Mouse (Mus musculus) hindbrain, embryonic 15.5 days (tissue): Measurements from ENCODE around the gene Nr2e3. TPM values are rescaled to one million over a fixed set of nuclear protein-coding genes. Genes with fewer than 3 reads are reported as not detected.
"Not testable (repeated sequence)": the region's sequence is repeated elsewhere in the genome, so short reads cannot be mapped to it uniquely, and the experiment has no call there.

Experiments used
- ATAC-seq: fragments of 200-750 bp; cut with Nextera tagmentation; 2 replicates; pipeline ENCODE4 v1.8.0; 2017; ENCODE audit warnings: low read depth, moderate number of reproducible peaks, moderate TSS enrichment; ENCODE audit not compliant: low FRiP score
- H3K27ac ChIP-seq: fragments of 300-500 bp; sonication (generic); replicated peaks from 2 replicates; pipeline ENCODE4 v1.5.1; 2015; ENCODE audit warnings: mild to moderate bottlenecking, inconsistent platforms
- H3K27me3 ChIP-seq: fragments of 300-500 bp; sonication (generic); 2 replicates; pipeline ENCODE4 v1.6.1; 2015; ENCODE audit warnings: control low read depth, inconsistent platforms
- H3K36me3 ChIP-seq: fragments of 300-500 bp; sonication (generic); 2 replicates; pipeline ENCODE4 v1.6.1; 2015; ENCODE audit warnings: control low read depth, inconsistent platforms
- H3K4me1 ChIP-seq: fragments of 300-500 bp; sonication (generic); replicated peaks from 2 replicates; pipeline ENCODE4 v1.6.1; 2015; ENCODE audit warnings: control low read depth, inconsistent platforms
- H3K4me2 ChIP-seq: fragments of 300-500 bp; sonication (generic); 2 replicates; pipeline ENCODE4 v1.6.1; 2015; ENCODE audit warnings: moderate library complexity, mild to moderate bottlenecking, inconsistent platforms
- H3K4me3 ChIP-seq: fragments of 300-500 bp; sonication (generic); 2 replicates; pipeline ENCODE4 v1.5.1; 2015; ENCODE audit warnings: mild to moderate bottlenecking, inconsistent platforms
- H3K9ac ChIP-seq: fragments of 300-500 bp; sonication (generic); 2 replicates; pipeline ENCODE4 v1.6.1; 2015; ENCODE audit warnings: inconsistent platforms
- H3K9me3 ChIP-seq: fragments of 300-500 bp; sonication (generic); 2 replicates; pipeline ENCODE4 v1.6.1; 2016; ENCODE audit warnings: control low read depth, inconsistent platforms
- WGBS: fragments of 180-500 bp; shearing (Covaris S2); methylation state at CpG from one replicate; pipeline ENCODE4 v1.1.7; 2015; 5-methylcytosine and 5-hydroxymethylcytosine counted together
- polyA plus RNA-seq: library from polyadenylated mRNA; unstranded; fragments of >200 nt; fragmentation: Nextera tagmentation; extraction: Ambion mirVana; gene quantifications from 2 replicates; pipeline ENCODE4 v1.2.1, GENCODE M21; 2015

The Nr2e3 gene
- polyA plus RNA-seq, 1 experiment from 2014 or later: not detected

GRCm38 (mm10) chr9:59961201-59961955 is 919 bp upstream of the Nr2e3 start:
- H3K27ac ChIP-seq: no peak overlapping the region
- H3K4me2 ChIP-seq: no peak overlapping the region
- H3K9me3 ChIP-seq: no peaks in the 10 kb centered on the region
- H3K4me3 ChIP-seq: no peak overlapping the region
- no peaks in the 10 kb centered on the region for H3K27me3 ChIP-seq
- no peak overlapping the region for H3K9ac ChIP-seq
- peaks cover 5% of the 10 kb centered on the region; the same call in 1 of the 2 replicates for H3K4me1 ChIP-seq
- ATAC-seq: no peak
- no peaks in the 10 kb centered on the region for H3K36me3 ChIP-seq
- WGBS: 48% methylated on average over 14 of the region's 14 CpGs

GRCm38 (mm10) chr9:59959276-59959675 is 1.2 kb downstream of the Nr2e3 start:
- H3K4me1 ChIP-seq: peaks cover 5% of the 10 kb centered on the region; the same call in 1 of the 2 replicates
- no peak overlapping the region for H3K4me3 ChIP-seq
- H3K27ac ChIP-seq: no peak overlapping the region
- H3K27me3 ChIP-seq: no peaks in the 10 kb centered on the region
- H3K9ac ChIP-seq: no peak overlapping the region
- H3K36me3 ChIP-seq: no peaks in the 10 kb centered on the region
- H3K9me3 ChIP-seq: no peaks in the 10 kb centered on the region
- no peak overlapping the region for H3K4me2 ChIP-seq
- ATAC-seq: peak; percentile 57; the same call in 1 of the 2 replicates
- 2% methylated on average over 8 of the region's 8 CpGs for WGBS

- H3K27ac ChIP-seq, H3K9ac ChIP-seq, H3K4me2 ChIP-seq, H3K36me3 ChIP-seq, H3K27me3 ChIP-seq, ATAC-seq, H3K9me3 ChIP-seq, H3K4me3 ChIP-seq, H3K4me1 ChIP-seq: not testable (repeated sequence)
- WGBS: 59% methylated on average over 1 of the region's 1 CpGs
These were observed 2.3 kb downstream of the Nr2e3 start for GRCm38 (mm10) chr9:59958115-59958514.

- H3K4me3 ChIP-seq: no peak overlapping the region
These were observed 4.0 kb downstream of the Nr2e3 start for GRCm38 (mm10) chr9:59956496-59956895.

GRCm38 (mm10) chr9:59955692-59956091 is 4.8 kb downstream of the Nr2e3 start:
- Histone ChIP-seq H3K4me2 (no peak overlapping the region), H3K27me3 (no peaks in the 10 kb centered on the region), H3K9me3 (no peaks in the 10 kb centered on the region), H3K4me1 (no peaks in the 10 kb centered on the region), H3K4me3 (no peak overlapping the region), H3K27ac (no peak overlapping the region), H3K9ac (no peak overlapping the region), H3K36me3 (no peaks in the 10 kb centered on the region)
- 68% methylated on average over 6 of the region's 6 CpGs for WGBS
- no peak for ATAC-seq

More at GRCm38 (mm10) chr9:59956496-59956895, 4.0 kb downstream of the Nr2e3 start:
- no peak overlapping the region for H3K4me2 ChIP-seq
- H3K36me3 ChIP-seq: no peaks in the 10 kb centered on the region
- no peak overlapping the region for H3K27ac ChIP-seq
- H3K9ac ChIP-seq: no peak overlapping the region
- peaks cover 3% of the 10 kb centered on the region; the same call in 1 of the 2 replicates for H3K4me1 ChIP-seq
- no peaks in the 10 kb centered on the region for H3K27me3 ChIP-seq
- no peak for ATAC-seq
- 48% methylated on average over 6 of the region's 6 CpGs for WGBS
- H3K9me3 ChIP-seq: no peaks in the 10 kb centered on the region

- Histone ChIP-seq H3K4me3 (no peak overlapping the region), H3K4me1 (no peaks in the 10 kb centered on the region), H3K27me3 (no peaks in the 10 kb centered on the region), H3K27ac (no peak overlapping the region), H3K9ac (no peak overlapping the region), H3K36me3 (no peaks in the 10 kb centered on the region), H3K4me2 (no peak overlapping the region), H3K9me3 (no peaks in the 10 kb centered on the region)
- ATAC-seq: no peak
- WGBS: 54% methylated on average over 3 of the region's 3 CpGs
These were observed 5.3 kb downstream of the Nr2e3 start for GRCm38 (mm10) chr9:59955199-59955598.

GRCm38 (mm10) chr9:59953556-59953955 is 6.9 kb downstream of the Nr2e3 start:
- H3K9me3 ChIP-seq: no peaks in the 10 kb centered on the region
- no peak overlapping the region for H3K27ac ChIP-seq
- H3K27me3 ChIP-seq: no peaks in the 10 kb centered on the region
- H3K4me2 ChIP-seq: no peak overlapping the region
- no peak for ATAC-seq
- H3K9ac ChIP-seq: no peak overlapping the region
- WGBS: 85% methylated on average over 7 of the region's 7 CpGs
- no peak overlapping the region for H3K4me3 ChIP-seq
- H3K4me1 ChIP-seq: no peaks in the 10 kb centered on the region
- no peaks in the 10 kb centered on the region for H3K36me3 ChIP-seq

- no peak overlapping the region for H3K9ac ChIP-seq
- 67% methylated on average over 8 of the region's 8 CpGs for WGBS
- H3K4me2 ChIP-seq: no peak overlapping the region
- no peaks in the 10 kb centered on the region for H3K36me3 ChIP-seq
- ATAC-seq: no peak
- H3K9me3 ChIP-seq: no peaks in the 10 kb centered on the region
- H3K27ac ChIP-seq: no peak overlapping the region
- H3K4me1 ChIP-seq: no peaks in the 10 kb centered on the region
- no peak overlapping the region for H3K4me3 ChIP-seq
- H3K27me3 ChIP-seq: no peaks in the 10 kb centered on the region
These were observed 7.9 kb downstream of the Nr2e3 start for GRCm38 (mm10) chr9:59952515-59953070.

GRCm38 (mm10) chr9:59951943-59952342 is 8.5 kb downstream of the Nr2e3 start:
- WGBS: 77% methylated on average over 4 of the region's 4 CpGs

GRCm38 (mm10) chr9:59951001-59951750 is 9.3 kb downstream of the Nr2e3 start:
- Histone ChIP-seq H3K9ac (no peak overlapping the region), H3K4me2 (no peak overlapping the region), H3K36me3 (no peaks in the 10 kb centered on the region), H3K27me3 (no peaks in the 10 kb centered on the region), H3K9me3 (no peaks in the 10 kb centered on the region), H3K4me3 (no peak overlapping the region), H3K4me1 (no peaks in the 10 kb centered on the region), H3K27ac (no peak overlapping the region)
- no peak for ATAC-seq
- 90% methylated on average over 9 of the region's 9 CpGs for WGBS

More at GRCm38 (mm10) chr9:59951943-59952342, 8.5 kb downstream of the Nr2e3 start:
- Histone ChIP-seq H3K36me3 (no peaks in the 10 kb centered on the region), H3K27me3 (no peaks in the 10 kb centered on the region), H3K9me3 (no peaks in the 10 kb centered on the region), H3K27ac (no peak overlapping the region), H3K4me3 (no peak overlapping the region), H3K4me2 (no peak overlapping the region), H3K9ac (no peak overlapping the region), H3K4me1 (no peaks in the 10 kb centered on the region)
- ATAC-seq: no peak

GRCm38 (mm10) chr9:59949981-59950380 is 10.5 kb downstream of the Nr2e3 start:
- no peaks in the 10 kb centered on the region for H3K4me1 ChIP-seq
- no peak overlapping the region for H3K4me3 ChIP-seq
- H3K27ac ChIP-seq: no peak overlapping the region
- H3K9me3 ChIP-seq: no peaks in the 10 kb centered on the region
- H3K36me3 ChIP-seq: no peaks in the 10 kb centered on the region
- ATAC-seq: no peak
- no peaks in the 10 kb centered on the region for H3K27me3 ChIP-seq
- H3K4me2 ChIP-seq: no peak overlapping the region
- H3K9ac ChIP-seq: no peak overlapping the region
- WGBS: 85% methylated on average over 5 of the region's 5 CpGs

GRCm38 (mm10) chr9:59949511-59949910 is 10.9 kb downstream of the Nr2e3 start:
- no peaks in the 10 kb centered on the region for H3K27me3 ChIP-seq

More at GRCm38 (mm10) chr9:59949511-59949910, 10.9 kb downstream of the Nr2e3 start:
- H3K4me2 ChIP-seq: no peak overlapping the region
- H3K27ac ChIP-seq: no peak overlapping the region
- 88% methylated on average over 6 of the region's 6 CpGs for WGBS
- no peak for ATAC-seq
- H3K4me1 ChIP-seq: no peaks in the 10 kb centered on the region
- no peak overlapping the region for H3K4me3 ChIP-seq
- H3K36me3 ChIP-seq: no peaks in the 10 kb centered on the region
- H3K9ac ChIP-seq: no peak overlapping the region
- no peaks in the 10 kb centered on the region for H3K9me3 ChIP-seq
